19 mouse cellular contexts compared by ENCODE assay signal in genomic region chr2:5456108-5456507, GRCm38 (mm10).
DNase-seq lines count a peak whose midpoint lies in the region; ATAC-seq and TF ChIP-seq lines count a peak whose summit lies in the region.
"Had no signal": no experiment of that assay in that cellular context is flagged by ENCODE, and none has a peak within 500 bp of the region (broad histone marks: within the 10 kb centered on the region; RNA-seq: fewer than 3 reads in every experiment).

No protein-coding gene starts in this region.

- H3K4me2 ChIP-seq in heart, embryonic 12.5 days = no peak overlapping the region
- H3K4me2 ChIP-seq: embryonic facial prominence, embryonic 13.5 days; neural tube, embryonic 13.5 days had no signal

- WGBS in heart, embryonic 12.5 days = 52% methylated on average over 2 of the region's 2 CpGs
- 18% methylated on average over 2 of the region's 2 CpGs for WGBS in liver, adult 2 months

- H3K9me3 ChIP-seq in heart, embryonic 12.5 days (replicated peaks) = no peaks in the 10 kb centered on the region; the same call in 1 of the 2 replicates
- H3K9me3 ChIP-seq: embryonic facial prominence, embryonic 13.5 days; hindbrain, embryonic 10.5 days; neural tube, embryonic 13.5 days had no signal

- no peak for TF ChIP-seq POLR2A in liver, adult 2 months (IDR thresholded peaks at IDR 0.05; ENCODE audit: extremely low read depth, insufficient read depth, low read length)

- no peak overlapping the region for H3K4me3 ChIP-seq in heart, embryonic 12.5 days
- H3K4me3 ChIP-seq in liver, adult 2 months (ENCODE audit: insufficient read depth, low read depth, low read length) = no peak overlapping the region
- H3K4me3 ChIP-seq: embryonic facial prominence, embryonic 13.5 days; hindbrain, embryonic 10.5 days; neural tube, embryonic 13.5 days had no signal

- peaks cover 30% of the 10 kb centered on the region for H3K4me1 ChIP-seq in heart, embryonic 12.5 days (replicated peaks)
- H3K4me1 ChIP-seq in liver, adult 2 months (ENCODE audit: control insufficient read depth, insufficient read depth, low read length) = no peaks in the 10 kb centered on the region; the same call in none of the 2 replicates
- H3K4me1 ChIP-seq: hindbrain, embryonic 10.5 days; neural tube, embryonic 13.5 days had no signal

- 0 out of 2 replicates have a peak, but pooled peaks have one; percentile 10 for TF ChIP-seq CTCF in liver, adult 2 months (IDR thresholded peaks at IDR 0.05; ENCODE audit: low read depth, low read length)

- H3K27me3 ChIP-seq in heart, embryonic 12.5 days (replicated peaks) = no peaks in the 10 kb centered on the region
- no peaks in the 10 kb centered on the region for H3K27me3 ChIP-seq in liver, adult 2 months (ENCODE audit: control insufficient read depth, insufficient read depth, low read length)
- H3K27me3 ChIP-seq: embryonic facial prominence, embryonic 13.5 days; neural tube, embryonic 13.5 days had no signal

- no peak overlapping the region for H3K9ac ChIP-seq in heart, embryonic 12.5 days
- H3K9ac ChIP-seq in liver, adult 2 months (ENCODE audit: low read depth, low read length) = no peak overlapping the region
- H3K9ac ChIP-seq: embryonic facial prominence, embryonic 13.5 days; liver, embryonic 14.5 days; neural tube, embryonic 13.5 days had no signal

- H3K36me3 ChIP-seq in heart, embryonic 12.5 days = no peaks in the 10 kb centered on the region
- no peaks in the 10 kb centered on the region for H3K36me3 ChIP-seq in liver, adult 2 months (ENCODE audit: control insufficient read depth, insufficient read depth, low read length)
- H3K36me3 ChIP-seq: embryonic facial prominence, embryonic 13.5 days; hindbrain, embryonic 10.5 days; neural tube, embryonic 13.5 days had no signal

- H3K27ac ChIP-seq in heart, embryonic 12.5 days (ENCODE audit: poor library complexity, severe bottlenecking) = no peak overlapping the region
- H3K27ac ChIP-seq in liver, adult 2 months (replicated peaks; ENCODE audit: insufficient read depth, low read depth, low read length) = no peak overlapping the region
- H3K27ac ChIP-seq: embryonic facial prominence, embryonic 13.5 days; hindbrain, embryonic 10.5 days; liver, embryonic 14.5 days; neural tube, embryonic 13.5 days had no signal

- no peak for ATAC-seq in heart, embryonic 12.5 days (ENCODE audit: insufficient number of reproducible peaks, low FRiP score)
- ATAC-seq in megakaryocyte, adult 5-6 weeks (ENCODE audit: poor library complexity, severe bottlenecking) = no peak
- ATAC-seq: forebrain, embryonic 14.5 days had no signal

- DNase-seq in heart, adult 11 months = peak; percentile 97
- peak; percentile 19 to 44 for DNase-seq in spleen, postnatal 36 days (ENCODE audit: low spot score in 2 of 2)
- no peak for DNase-seq in spleen, adult 12 weeks (ENCODE audit: low spot score)
- DNase-seq in liver, adult 2 months (ENCODE audit: extremely low read depth, low read depth, low spot score) = peak; percentile 94
- no peak for DNase-seq in adipocyte (ENCODE audit: low spot score)
- no peak for DNase-seq in ovary, adult 18-20 months (ENCODE audit: low spot score)
- DNase-seq: B cell, adult 2 months; cerebellum, postnatal 10 days; gastrocnemius, postnatal 10 days; kidney, adult 18-20 months; midbrain, embryonic 14.5 days; thymus, postnatal 25 days had no signal

- H3K79me2 ChIP-seq in liver, adult 2 months (ENCODE audit: control insufficient read depth, insufficient read depth, low read length) = peaks cover 3% of the 10 kb centered on the region; the same call in 1 of the 2 replicates

Comparison
In these comparisons a context has a peak if more than half of its experiments do, and no peak if none do; other contexts are left out.
1. DNase-seq: peak in heart, adult 11 months (single experiment), spleen, postnatal 36 days (2 of 2) and liver, adult 2 months (single experiment); none in spleen, adult 12 weeks (single experiment), adipocyte (single experiment) and ovary, adult 18-20 months (single experiment).